Mouse (Mus musculus) limb, embryonic 14.5 days (tissue): ENCODE data around the gene Npepps. TPM values are rescaled to one million over a fixed set of nuclear protein-coding genes. Genes with fewer than 3 reads are reported as not detected.

Experiments
- ATAC-seq: fragments of 200-750 bp; cut with Nextera tagmentation; 2 replicates; pipeline ENCODE4 v1.8.0; 2017; ENCODE audit warnings: low read depth, moderate number of reproducible peaks, moderate TSS enrichment; ENCODE audit not compliant: low FRiP score
- DNase-seq: peaks from one replicate; pipeline ENCODE4 v3.0.0-alpha.2; 2015; ENCODE audit warnings: low spot score
- H3K27ac ChIP-seq: fragments of 300-500 bp; sonication (generic); replicated peaks from 2 replicates; pipeline ENCODE4 v1.5.1; 2014; ENCODE audit warnings: low read depth, mild to moderate bottlenecking, low read length, moderate library complexity, mixed read lengths
- H3K27me3 ChIP-seq: fragments of 300-500 bp; sonication (generic); 2 replicates; pipeline ENCODE4 v1.6.1; 2014; ENCODE audit warnings: low read length, mixed read lengths; ENCODE audit not compliant: control insufficient read depth, insufficient read depth
- H3K36me3 ChIP-seq: fragments of 300-500 bp; sonication (generic); 2 replicates; pipeline ENCODE4 v1.6.1; 2014; ENCODE audit warnings: mild to moderate bottlenecking, low read length, moderate library complexity, mixed read lengths; ENCODE audit not compliant: control insufficient read depth, insufficient read depth
- H3K4me1 ChIP-seq: fragments of 300-500 bp; sonication (generic); 2 replicates; pipeline ENCODE4 v1.6.1; 2014; ENCODE audit warnings: antibody characterized with exemption, low read length, mixed read lengths; ENCODE audit not compliant: control insufficient read depth, insufficient read depth
- H3K4me2 ChIP-seq: fragments of 300-500 bp; sonication (generic); replicated peaks from 2 replicates; pipeline ENCODE4 v1.6.1; 2014; ENCODE audit warnings: low read depth, mild to moderate bottlenecking, low read length, moderate library complexity; ENCODE audit not compliant: severe bottlenecking
- H3K4me3 ChIP-seq: fragments of 300-500 bp; sonication (generic); replicated peaks from 2 replicates; pipeline ENCODE4 v1.5.1; 2014; ENCODE audit warnings: low read length
- H3K9ac ChIP-seq: fragments of 300-500 bp; sonication (generic); 2 replicates; pipeline ENCODE4 v1.6.1; 2014; ENCODE audit warnings: mild to moderate bottlenecking, low read depth, low read length, moderate library complexity; ENCODE audit not compliant: severe bottlenecking
- H3K9me3 ChIP-seq: fragments of 300-500 bp; sonication (generic); 2 replicates; pipeline ENCODE4 v1.6.1; 2016; ENCODE audit warnings: low read length; ENCODE audit not compliant: control insufficient read depth
- POLR2A ChIP-seq: fragments of 200-500 bp; IDR thresholded peaks from 2 replicates; pipeline ENCODE4 v1.8.0; 2012; ENCODE audit warnings: inconsistent platforms, mild to moderate bottlenecking, moderate library complexity, borderline replicate concordance; ENCODE audit not compliant: insufficient read depth, insufficient read length; ENCODE audit errors: extremely low read depth
- WGBS: fragments of 180-500 bp; shearing (Covaris S2); extraction: QIAGEN DNeasy Blood & Tissue Kit; methylation state at CpG from one replicate; pipeline ENCODE4 v1.1.7; 2014; 5-methylcytosine and 5-hydroxymethylcytosine counted together
- polyA plus RNA-seq, 2 experiments: library from polyadenylated mRNA; depleted of rRNA in 1 of 2; stranded (reverse) in 1 of 2; unstranded in 1 of 2; fragments of >200 nt; fragmentation: Nextera tagmentation in 1 of 2; extraction: Ambion mirVana in 1 of 2; gene quantifications; 2 replicates each; pipeline versions ENCODE4 v1.2.1 to v1.2.3; 2012 to 2014

The Npepps gene
- polyA plus RNA-seq, 2 experiments = 63.5 to 73.9 TPM

- peak overlapping the region; percentile 46 for H3K9ac ChIP-seq
- no peaks in the 10 kb centered on the region for H3K36me3 ChIP-seq
- H3K4me3 ChIP-seq = peak overlapping the region; percentile 42
- H3K27ac ChIP-seq = peak overlapping the region; percentile 75
- no peak for TF ChIP-seq POLR2A
- H3K4me2 ChIP-seq = peak overlapping the region; percentile 70
- ATAC-seq (no peak), DNase-seq (peak; percentile 70)
- WGBS = 4% methylated on average over 18 of the region's 18 CpGs
- H3K4me1 ChIP-seq = peaks cover 13% of the 10 kb centered on the region
- H3K27me3 ChIP-seq = no peaks in the 10 kb centered on the region
- H3K9me3 ChIP-seq = no peaks in the 10 kb centered on the region
Measured at GRCm38 (mm10) chr11:97310895-97311631, 30.6 kb upstream of the Npepps start.

DNA sequence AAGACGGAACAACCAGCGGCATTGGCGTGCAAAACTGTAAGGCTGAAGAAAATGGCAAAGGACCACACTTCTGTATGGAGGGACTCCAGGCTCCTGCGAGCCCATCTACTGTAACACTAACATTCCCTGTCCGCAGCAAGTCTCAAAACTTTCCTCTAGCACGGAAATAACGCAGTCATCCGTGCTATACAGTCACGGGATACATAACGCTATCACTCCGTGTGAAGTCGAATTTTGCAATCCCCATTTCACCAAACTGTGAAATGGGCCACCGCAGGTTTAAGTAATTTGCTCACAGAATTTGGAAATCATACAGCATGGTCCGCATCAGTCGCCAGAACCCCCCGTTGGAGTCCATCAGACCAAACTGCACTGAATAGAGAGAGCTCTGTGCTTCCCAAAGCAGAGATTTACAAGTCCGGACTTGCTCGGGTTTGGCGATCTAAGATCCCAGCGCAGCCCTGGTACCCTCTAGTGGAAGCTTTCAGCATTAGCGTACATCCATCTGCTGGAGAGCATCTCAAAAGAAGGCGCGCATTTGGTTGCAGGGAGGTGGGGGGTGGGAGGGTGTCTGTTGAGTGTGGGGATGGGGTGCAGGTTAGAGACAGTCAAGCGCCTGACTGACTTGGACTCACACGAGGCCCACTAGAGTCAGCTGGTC lies 29.6 kb upstream of the Npepps start:
- ATAC-seq = peak; percentile 78; the same call in 1 of the 2 replicates
- peak; percentile 86 for DNase-seq
- peak overlapping the region; percentile 41 for H3K9ac ChIP-seq
- H3K9me3 ChIP-seq = no peaks in the 10 kb centered on the region
- peak overlapping the region; percentile 9; the same call in 1 of the 2 replicates for H3K27ac ChIP-seq
- H3K4me1 ChIP-seq = peaks cover 13% of the 10 kb centered on the region
- WGBS = under 1% methylated on average over 25 of the region's 25 CpGs
- H3K27me3 ChIP-seq = no peaks in the 10 kb centered on the region
- H3K4me3 ChIP-seq = peak overlapping the region; percentile 42
- no peaks in the 10 kb centered on the region for H3K36me3 ChIP-seq
- no peak for TF ChIP-seq POLR2A
- H3K4me2 ChIP-seq = peak overlapping the region; percentile 70

- Histone ChIP-seq H3K27ac (peak overlapping the region; percentile 9; the same call in 1 of the 2 replicates), H3K4me1 (peaks cover 13% of the 10 kb centered on the region), H3K9ac (peak overlapping the region; percentile 41), H3K4me2 (peak overlapping the region; percentile 70), H3K4me3 (peak overlapping the region; percentile 42), H3K27me3 (no peaks in the 10 kb centered on the region), H3K9me3 (no peaks in the 10 kb centered on the region), H3K36me3 (no peaks in the 10 kb centered on the region)
- TF ChIP-seq POLR2A = no peak
- no peak for ATAC-seq
- DNase-seq = peak; percentile 57
- WGBS = 2% methylated on average over 9 of the region's 9 CpGs
Measured at GRCm38 (mm10) chr11:97309451-97309836, 29.0 kb upstream of the Npepps start.

DNA sequence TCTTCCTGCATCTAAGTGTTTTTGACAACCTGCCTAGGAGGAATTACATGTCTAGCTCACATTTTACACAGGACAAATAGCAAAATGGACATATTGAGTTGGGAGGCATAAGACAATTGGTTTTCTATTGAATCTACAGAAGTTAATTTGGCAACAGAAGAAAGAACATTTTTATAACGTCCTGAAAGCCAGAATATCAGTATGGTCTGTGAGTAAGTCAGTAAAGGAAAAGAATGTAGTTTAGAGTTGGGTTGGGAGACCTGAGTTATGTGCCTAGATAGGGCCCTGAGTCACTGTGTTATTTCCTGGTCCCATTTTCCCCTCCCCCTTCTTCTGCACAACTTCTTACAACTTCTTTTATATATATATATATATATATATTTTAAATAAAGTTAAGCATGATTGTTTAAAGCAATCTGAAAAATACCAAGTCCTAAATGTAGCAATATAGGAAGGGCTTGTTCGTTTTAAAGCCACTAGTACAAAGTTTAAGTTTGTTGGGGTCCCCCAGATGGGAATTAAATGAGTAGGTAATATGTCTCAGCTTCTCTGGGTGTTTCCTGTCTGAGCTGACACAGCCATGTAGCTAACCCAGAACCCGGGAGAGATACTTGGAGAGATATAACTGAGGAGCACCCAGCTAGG lies 28.5 kb upstream of the Npepps start:
- Histone ChIP-seq H3K27me3 (no peaks in the 10 kb centered on the region), H3K27ac (no peak overlapping the region), H3K4me2 (peak overlapping the region; percentile 70), H3K9me3 (no peaks in the 10 kb centered on the region), H3K9ac (no peak overlapping the region), H3K4me1 (peaks cover 13% of the 10 kb centered on the region), H3K4me3 (peak overlapping the region; percentile 42), H3K36me3 (no peaks in the 10 kb centered on the region)
- DNase-seq (no peak), ATAC-seq (no peak)
- no peak for TF ChIP-seq POLR2A
- WGBS = 41% methylated on average over 3 of the region's 3 CpGs

- no peaks in the 10 kb centered on the region for H3K9me3 ChIP-seq
- no peak overlapping the region for H3K27ac ChIP-seq
- ATAC-seq = no peak
Measured at GRCm38 (mm10) chr11:97307294-97308069, 27.0 kb upstream of the Npepps start.

More at GRCm38 (mm10) chr11:97307294-97308069, 27.0 kb upstream of the Npepps start:
- no peak overlapping the region for H3K9ac ChIP-seq
- no peaks in the 10 kb centered on the region for H3K27me3 ChIP-seq
- H3K4me1 ChIP-seq = peaks cover 13% of the 10 kb centered on the region
- H3K4me2 ChIP-seq = no peak overlapping the region
- no peak overlapping the region for H3K4me3 ChIP-seq
- TF ChIP-seq POLR2A = no peak
- 92% methylated on average over 11 of the region's 11 CpGs for WGBS
- H3K36me3 ChIP-seq = no peaks in the 10 kb centered on the region
- no peak for DNase-seq
